Mouse (Mus musculus): ENCODE measurements at regions not wholly inside any gene's neighbourhood (a gene's known extent, or its start where the extent isn't known, plus 50 kb on each side); places are given as distances from the start of the nearest gene placed in this dataset.

GRCm38 (mm10) chr8:126099889-126100288 is 104.9 kb downstream of the Kcnk1 start:
- H3K79me2 ChIP-seq (replicated peaks; ENCODE audit: control insufficient read depth, extremely low read depth, insufficient read depth, poor library complexity, severe bottlenecking): no peaks in the 10 kb centered on the region
- dilution Hi-C loops (cut with MboI; ENCODE audit: extremely low pct_ligation_motif_present, extremely low pct_unique_long_range_greater_than_20kb, low sequenced_read_pairs) (no loop called here), in situ Hi-C loops (cut with MboI; ENCODE audit: low pct_ligation_motif_present, low pct_unique_long_range_greater_than_20kb, low sequenced_read_pairs) (no loop called here)
- no peak overlapping the region for H3K4me2 ChIP-seq (ENCODE audit: insufficient read depth, low read depth, poor library complexity, severe bottlenecking)
- no peak overlapping the region for H3K27ac ChIP-seq (ENCODE audit: insufficient read depth, low read depth)
- no peak overlapping the region for H3K9ac ChIP-seq (ENCODE audit: insufficient read depth, low read depth)
- peaks cover 57% of the 10 kb centered on the region for H3K27me3 ChIP-seq (replicated peaks)
- H3K9me3 ChIP-seq (replicated peaks; ENCODE audit: low read length): peaks cover 11% of the 10 kb centered on the region
- H3K36me3 ChIP-seq (replicated peaks in 1 of 2; ENCODE audit: control insufficient read depth in 1 of 2, insufficient read depth in 1 of 2, low read length in 1 of 2): no peaks in the 10 kb centered on the region
- no peaks in the 10 kb centered on the region for H3K4me1 ChIP-seq (ENCODE audit: control insufficient read depth in 1 of 2, insufficient read depth in 2 of 2)
- DNase-seq (ENCODE audit: extremely low read depth): peak; percentile 3
- no peak overlapping the region for H3K4me3 ChIP-seq (replicated peaks in 1 of 3; ENCODE audit: low read depth in 2 of 3, low read length in 2 of 3, poor library complexity in 1 of 3)
- TF ChIP-seq RAD21 (IDR thresholded peaks at IDR 0.05; ENCODE audit: low read depth, low read length) (peak; percentile 17), CTCF (conservative IDR thresholded peaks at IDR 0.05 in 1 of 2, IDR thresholded peaks at IDR 0.05 in 1 of 2; ENCODE audit: low read depth in 2 of 2, low read length in 2 of 2) (peak in 1 of 2 experiments; percentile 43; a peak in 3 of 4 replicates), MXI1 (IDR thresholded peaks at IDR 0.05; ENCODE audit: low read depth, low read length) (no peak), E2F4 (IDR thresholded peaks at IDR 0.05; ENCODE audit: insufficient replicate concordance, low read depth, low read length) (no peak), CHD1 (IDR thresholded peaks at IDR 0.05; ENCODE audit: low read depth, low read length) (no peak), KAT2A (IDR thresholded peaks at IDR 0.05; ENCODE audit: insufficient replicate concordance, low read length) (no peak), GABPA (IDR thresholded peaks at IDR 0.05; ENCODE audit: insufficient replicate concordance, low read depth, low read length) (no peak), NELFE (IDR thresholded peaks at IDR 0.05; ENCODE audit: low read depth, low read length) (no peak)

DNA sequence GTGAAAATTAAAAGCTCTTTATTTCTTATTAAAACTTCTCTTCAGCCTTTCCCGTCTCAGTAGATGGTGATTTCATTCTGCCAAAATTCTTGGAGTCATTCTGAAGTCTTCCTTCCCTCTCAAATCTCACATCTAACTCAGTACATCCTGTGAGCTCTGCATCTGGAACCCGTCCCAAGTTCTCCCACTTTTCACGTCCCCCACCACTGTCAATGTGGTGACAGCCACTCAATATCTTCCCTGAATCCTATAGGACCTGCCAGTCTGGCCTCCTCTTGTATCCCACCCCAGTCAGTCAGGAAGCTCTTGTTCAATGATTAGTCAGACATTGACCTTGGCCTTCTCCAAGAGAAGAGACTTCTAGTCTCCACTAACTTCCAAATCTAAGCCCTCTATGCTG is 110.1 kb downstream of the Kcnk1 start:
- in situ Hi-C loops (cut with MboI; ENCODE audit: low pct_ligation_motif_present, low pct_unique_long_range_greater_than_20kb, low sequenced_read_pairs): no loop called here
- H3K4me1 ChIP-seq (ENCODE audit: control insufficient read depth in 1 of 2, insufficient read depth in 2 of 2): no peaks in the 10 kb centered on the region
- H3K27ac ChIP-seq (ENCODE audit: insufficient read depth, low read depth): no peak overlapping the region
- peaks cover 10% of the 10 kb centered on the region for H3K9me3 ChIP-seq (replicated peaks; ENCODE audit: low read length)
- dilution Hi-C loops (cut with MboI; ENCODE audit: extremely low pct_ligation_motif_present, extremely low pct_unique_long_range_greater_than_20kb, low sequenced_read_pairs): no loop called here
- H3K27me3 ChIP-seq (replicated peaks): peaks cover 13% of the 10 kb centered on the region
- no peaks in the 10 kb centered on the region for H3K36me3 ChIP-seq (replicated peaks in 1 of 2; ENCODE audit: control insufficient read depth in 1 of 2, insufficient read depth in 1 of 2, low read length in 1 of 2)
- H3K79me2 ChIP-seq (replicated peaks; ENCODE audit: control insufficient read depth, extremely low read depth, insufficient read depth, poor library complexity, severe bottlenecking): no peaks in the 10 kb centered on the region
- no peak for TF ChIP-seq MEF2A (IDR thresholded peaks at IDR 0.05; ENCODE audit: borderline replicate concordance, low read depth, low read length)
- no peak for TF ChIP-seq KAT2A (IDR thresholded peaks at IDR 0.05; ENCODE audit: insufficient replicate concordance, low read length)
- TF ChIP-seq SMC3 (IDR thresholded peaks at IDR 0.05; ENCODE audit: low read depth, low read length): no peak
- no peak for TF ChIP-seq BHLHE40 (IDR thresholded peaks at IDR 0.05; ENCODE audit: low read depth, low read length)
- no peak for TF ChIP-seq NELFE (IDR thresholded peaks at IDR 0.05; ENCODE audit: low read depth, low read length)
- no peak for TF ChIP-seq CHD2 (IDR thresholded peaks at IDR 0.05; ENCODE audit: low read length)
- no peak for TF ChIP-seq USF2 (conservative IDR thresholded peaks at IDR 0.05; ENCODE audit: low read depth, low read length)
- TF ChIP-seq ZMIZ1 (IDR thresholded peaks at IDR 0.05; ENCODE audit: low read depth, low read length): no peak
- no peak for TF ChIP-seq NRF1 (IDR thresholded peaks at IDR 0.05; ENCODE audit: low read depth, low read length)
- no peak for TF ChIP-seq EP300 (IDR thresholded peaks at IDR 0.05; ENCODE audit: low read length)
- no peak for TF ChIP-seq TCF12 (IDR thresholded peaks at IDR 0.05; ENCODE audit: low read depth, low read length)
- no peak overlapping the region for H3K9ac ChIP-seq (ENCODE audit: insufficient read depth, low read depth)
- H3K4me3 ChIP-seq (replicated peaks in 1 of 3; ENCODE audit: low read depth in 2 of 3, low read length in 2 of 3, poor library complexity in 1 of 3): no peak overlapping the region
- DNase-seq (ENCODE audit: extremely low read depth): no peak
- H3K4me2 ChIP-seq (ENCODE audit: insufficient read depth, low read depth, poor library complexity, severe bottlenecking): no peak overlapping the region

All from CH12.LX (cell line).